Mouse (Mus musculus): Measurements from ENCODE around the gene Tmigd3. TPM values are rescaled to one million over a fixed set of nuclear protein-coding genes. Genes with fewer than 3 reads are reported as not detected.

Tmigd3 gene
- polyA plus RNA-seq, 1 experiment from 2014 or later: 0.24 TPM

DNA sequence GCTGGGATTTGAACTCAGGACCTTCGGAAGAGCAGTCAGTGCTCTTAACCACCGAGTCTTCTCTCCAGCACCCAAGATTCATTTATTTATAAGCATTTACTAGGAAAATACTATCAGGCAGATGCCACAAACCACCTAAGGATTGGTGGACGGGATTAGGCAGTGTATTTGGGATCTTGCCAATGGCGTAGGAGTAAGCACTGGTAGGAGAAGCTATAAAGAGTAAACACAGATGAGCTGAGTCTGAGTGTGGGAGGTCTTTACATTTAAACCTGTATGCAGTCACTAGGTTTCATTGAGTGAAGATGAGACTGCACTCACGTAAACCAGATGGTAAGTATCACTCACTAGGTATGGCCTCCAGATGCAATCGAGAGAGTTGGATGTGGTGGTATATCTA, 63.2 kb downstream of the Tmigd3 start:
- no peaks in the 10 kb centered on the region for H3K27me3 ChIP-seq
- H3K36me3 ChIP-seq (replicated peaks): 0 out of 2 replicates have a peak, but pooled peaks cover 5% of the 10 kb centered on the region
- no peak overlapping the region for H3K4me3 ChIP-seq (replicated peaks)
- no peak for ATAC-seq (ENCODE audit: insufficient read depth)
- H3K27ac ChIP-seq (replicated peaks): no peak overlapping the region
- 69% methylated on average over 6 of the region's 6 CpGs for WGBS (ENCODE audit: insufficient replicate concordance)
- H3K9me3 ChIP-seq (replicated peaks): no peaks in the 10 kb centered on the region
- 0 out of 2 replicates have a peak, but pooled peaks cover 7% of the 10 kb centered on the region for H3K4me1 ChIP-seq (replicated peaks)
- no peak overlapping the region for H3K4me2 ChIP-seq
- no peak overlapping the region for H3K9ac ChIP-seq

GRCm38 (mm10) chr3:105935033-105935432, 64.3 kb downstream of the Tmigd3 start:
- no peak overlapping the region for H3K9ac ChIP-seq
- H3K4me2 ChIP-seq: no peak overlapping the region
- 0 out of 2 replicates have a peak, but pooled peaks cover 4% of the 10 kb centered on the region for H3K4me1 ChIP-seq (replicated peaks)
- 76% methylated on average over 5 of the region's 5 CpGs for WGBS (ENCODE audit: insufficient replicate concordance)
- H3K27me3 ChIP-seq: no peaks in the 10 kb centered on the region
- no peaks in the 10 kb centered on the region for H3K9me3 ChIP-seq (replicated peaks)
- no peak overlapping the region for H3K27ac ChIP-seq (replicated peaks)
- ATAC-seq (ENCODE audit: insufficient read depth): no peak
- H3K4me3 ChIP-seq (replicated peaks): no peak overlapping the region
- 0 out of 2 replicates have a peak, but pooled peaks cover 8% of the 10 kb centered on the region for H3K36me3 ChIP-seq (replicated peaks)

DNA sequence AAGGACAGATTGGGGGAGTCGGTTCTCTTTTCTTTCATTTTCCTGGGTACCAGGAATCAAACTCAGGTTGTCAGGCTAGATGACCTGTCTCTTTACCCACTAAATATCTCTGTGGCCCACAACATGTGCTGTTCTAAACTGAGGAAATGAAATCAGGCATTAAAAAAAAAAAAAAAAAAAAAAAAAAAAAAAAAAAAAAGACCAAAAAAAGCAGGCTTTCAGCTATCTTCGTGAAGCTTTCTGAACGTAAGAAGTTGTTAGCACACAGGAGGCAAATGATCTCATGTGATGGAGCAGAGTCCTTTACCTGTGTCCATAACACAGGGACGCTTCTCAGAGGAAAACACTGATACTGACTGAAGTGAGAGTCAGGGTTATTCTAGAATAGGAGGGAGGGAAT, 65.4 kb downstream of the Tmigd3 start:
- H3K4me2 ChIP-seq: no peak overlapping the region
- no peak overlapping the region for H3K9ac ChIP-seq
- no peaks in the 10 kb centered on the region for H3K4me1 ChIP-seq (replicated peaks)
- no peak overlapping the region for H3K4me3 ChIP-seq (replicated peaks)
- no peak for ATAC-seq (ENCODE audit: insufficient read depth)
- H3K27ac ChIP-seq (replicated peaks): no peak overlapping the region
- H3K36me3 ChIP-seq (replicated peaks): peaks cover 19% of the 10 kb centered on the region
- no peaks in the 10 kb centered on the region for H3K9me3 ChIP-seq (replicated peaks)
- H3K27me3 ChIP-seq: no peaks in the 10 kb centered on the region
- WGBS (ENCODE audit: insufficient replicate concordance): 78% methylated on average over 4 of the region's 4 CpGs

- H3K4me1 ChIP-seq (replicated peaks): peaks cover 12% of the 10 kb centered on the region; the same call in 1 of the 2 replicates
- H3K9ac ChIP-seq: no peak overlapping the region
- H3K27ac ChIP-seq (replicated peaks): no peak overlapping the region
- H3K4me2 ChIP-seq: no peak overlapping the region
- WGBS (ENCODE audit: insufficient replicate concordance): 84% methylated on average over 7 of the region's 7 CpGs
- peaks cover 81% of the 10 kb centered on the region for H3K36me3 ChIP-seq (replicated peaks)
- H3K27me3 ChIP-seq: no peaks in the 10 kb centered on the region
- no peak for ATAC-seq (ENCODE audit: insufficient read depth)
- no peak overlapping the region for H3K4me3 ChIP-seq (replicated peaks)
- no peaks in the 10 kb centered on the region for H3K9me3 ChIP-seq (replicated peaks)
These were observed 80.6 kb downstream of the Tmigd3 start for GRCm38 (mm10) chr3:105951348-105951747.

DNA sequence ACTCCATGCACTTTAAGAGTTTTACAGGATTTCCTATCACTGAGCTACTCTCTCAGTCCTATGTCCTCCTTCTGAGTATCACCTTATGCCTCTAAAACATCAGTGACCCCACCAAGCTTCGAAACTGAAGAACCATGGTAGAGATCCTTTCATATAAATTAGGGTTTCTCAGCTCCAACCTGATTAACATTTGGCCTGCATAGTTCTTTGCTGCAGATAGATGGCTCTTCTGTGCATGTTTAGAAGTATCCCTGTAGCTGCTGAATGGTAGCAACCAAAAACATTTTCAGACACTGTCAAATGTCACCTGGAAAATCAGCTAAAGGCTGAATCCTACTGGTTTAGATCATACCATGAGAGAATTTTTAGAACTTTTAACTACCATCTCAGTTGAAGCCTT, 86.5 kb downstream of the Tmigd3 start:
- WGBS (ENCODE audit: insufficient replicate concordance): 78% methylated on average over 1 of the region's 1 CpGs
- peak overlapping the region; percentile 91 for H3K4me2 ChIP-seq
- no peaks in the 10 kb centered on the region for H3K9me3 ChIP-seq (replicated peaks)
- H3K4me3 ChIP-seq (replicated peaks): 0 out of 2 replicates have a peak overlapping the region, but pooled peaks have one; percentile 76
- H3K9ac ChIP-seq: no peak overlapping the region
- H3K36me3 ChIP-seq (replicated peaks): peaks cover 54% of the 10 kb centered on the region
- H3K27ac ChIP-seq (replicated peaks): no peak overlapping the region
- no peak for ATAC-seq (ENCODE audit: insufficient read depth)
- H3K4me1 ChIP-seq (replicated peaks): peaks cover 31% of the 10 kb centered on the region
- H3K27me3 ChIP-seq: no peaks in the 10 kb centered on the region

DNA sequence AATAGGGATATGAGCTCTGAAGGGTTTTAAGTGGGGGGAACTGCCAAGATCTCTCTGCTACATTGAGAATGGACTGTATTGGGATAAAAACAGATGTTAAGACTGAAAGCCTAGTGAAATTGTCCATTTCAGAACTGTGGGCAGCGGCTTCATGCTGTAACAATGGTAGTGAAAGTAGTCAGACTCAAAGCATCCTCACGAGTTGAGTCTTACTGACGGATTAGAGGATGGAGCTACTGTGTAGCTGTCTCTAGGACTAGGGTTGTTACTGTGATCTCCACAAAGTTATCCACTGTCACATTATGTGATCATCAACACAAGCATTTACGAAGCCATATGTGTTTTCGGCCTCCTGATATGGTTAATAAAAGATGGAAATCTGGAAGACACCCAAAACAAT, 87.5 kb downstream of the Tmigd3 start:
- no peak for ATAC-seq (ENCODE audit: insufficient read depth)
- Histone ChIP-seq H3K4me1 (replicated peaks) (peaks cover 31% of the 10 kb centered on the region), H3K9me3 (replicated peaks) (no peaks in the 10 kb centered on the region), H3K9ac (peak overlapping the region; percentile 84), H3K36me3 (replicated peaks) (peaks cover 54% of the 10 kb centered on the region), H3K4me2 (peak overlapping the region; percentile 91), H3K27me3 (no peaks in the 10 kb centered on the region), H3K27ac (replicated peaks) (peak overlapping the region; percentile 91), H3K4me3 (replicated peaks) (peak overlapping the region; percentile 76)
- 40% methylated on average over 5 of the region's 5 CpGs for WGBS (ENCODE audit: insufficient replicate concordance)

GRCm38 (mm10) chr3:105958974-105959580, 88.4 kb downstream of the Tmigd3 start, which contains the start of gene Wdr77:
Wdr77 (plus strand) TSS chr3:105959369.
- H3K4me3 ChIP-seq (replicated peaks): peak within 1 kb of the TSS; percentile 76
- H3K4me1 ChIP-seq (replicated peaks): peaks cover 31% of the 10 kb centered on the region
- peak; percentile 93 for ATAC-seq (ENCODE audit: insufficient read depth)
- no peaks in the 10 kb centered on the region for H3K9me3 ChIP-seq (replicated peaks)
- peak within 1 kb of the TSS; percentile 84 for H3K9ac ChIP-seq
- H3K36me3 ChIP-seq (replicated peaks): peaks cover 56% of the 10 kb centered on the region
- WGBS (ENCODE audit: insufficient replicate concordance): under 1% methylated on average over 52 of the region's 52 CpGs
- H3K4me2 ChIP-seq: peak within 1 kb of the TSS; percentile 91
- H3K27ac ChIP-seq (replicated peaks): peak within 1 kb of the TSS; percentile 91
- H3K27me3 ChIP-seq: no peaks in the 10 kb centered on the region

DNA sequence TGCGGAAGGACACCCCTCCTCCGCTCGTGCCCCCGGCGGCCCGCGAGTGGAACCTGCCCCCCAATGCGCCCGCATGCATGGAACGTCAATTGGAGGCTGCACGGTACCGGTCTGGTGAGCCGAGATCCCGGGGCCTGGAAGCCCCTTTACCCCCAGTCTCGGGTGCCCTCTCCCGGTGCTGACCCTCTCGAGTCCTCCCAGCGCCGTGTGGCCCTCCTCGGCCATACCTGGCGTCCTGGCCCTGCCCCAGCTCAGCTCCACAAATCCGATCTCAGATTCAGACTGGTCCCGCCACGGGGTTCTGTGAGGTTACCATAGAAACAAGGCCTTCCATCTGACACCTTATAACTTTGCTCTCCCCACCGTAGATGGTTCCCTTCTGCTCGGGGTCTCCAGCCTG, 88.9 kb downstream of the Tmigd3 start:
- peak overlapping the region; percentile 91 for H3K27ac ChIP-seq (replicated peaks)
- H3K4me1 ChIP-seq (replicated peaks): peaks cover 31% of the 10 kb centered on the region
- H3K36me3 ChIP-seq (replicated peaks): peaks cover 57% of the 10 kb centered on the region
- H3K9me3 ChIP-seq (replicated peaks): no peaks in the 10 kb centered on the region
- peak overlapping the region; percentile 74 for H3K9ac ChIP-seq
- WGBS (ENCODE audit: insufficient replicate concordance): under 1% methylated on average over 26 of the region's 26 CpGs
- ATAC-seq (ENCODE audit: insufficient read depth): peak; percentile 23
- peak overlapping the region; percentile 76 for H3K4me3 ChIP-seq (replicated peaks)
- H3K4me2 ChIP-seq: peak overlapping the region; percentile 91
- H3K27me3 ChIP-seq: no peaks in the 10 kb centered on the region

DNA sequence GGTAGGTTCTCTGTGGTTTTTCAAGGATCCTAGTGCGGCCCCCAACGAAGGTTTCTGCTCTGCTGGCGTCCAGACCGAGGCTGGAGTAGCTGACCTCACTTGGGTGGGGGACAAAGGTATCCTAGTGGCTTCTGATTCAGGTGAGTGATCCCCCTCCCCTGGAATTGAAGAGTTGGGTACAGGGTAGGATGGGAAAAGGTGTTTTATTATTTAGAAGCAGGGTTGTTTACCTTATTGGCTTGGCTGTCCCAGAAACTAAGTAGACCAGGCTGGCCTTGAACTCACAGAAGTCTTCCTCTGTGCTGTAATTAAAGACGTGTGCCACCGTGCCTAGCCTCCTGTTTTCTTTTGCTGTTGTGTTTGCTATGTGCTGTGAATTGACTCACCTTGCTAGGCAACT, 89.3 kb downstream of the Tmigd3 start, which contains the start of gene Atp5f1:
TSS of gene Atp5f1 (minus strand) at position 101 of the 400 bp plus-strand sequence.
- 8% methylated on average over 6 of the region's 6 CpGs for WGBS (ENCODE audit: insufficient replicate concordance)
- Histone ChIP-seq H3K4me3 (replicated peaks) (peak within 1 kb of the TSS; percentile 76), H3K9me3 (replicated peaks) (no peaks in the 10 kb centered on the region), H3K27me3 (no peaks in the 10 kb centered on the region), H3K36me3 (replicated peaks) (peaks cover 57% of the 10 kb centered on the region), H3K4me2 (peak within 1 kb of the TSS; percentile 91), H3K27ac (replicated peaks) (peak within 1 kb of the TSS; percentile 91), H3K9ac (peak within 1 kb of the TSS; percentile 84), H3K4me1 (replicated peaks) (peaks cover 31% of the 10 kb centered on the region)
- ATAC-seq (ENCODE audit: insufficient read depth): no peak

DNA sequence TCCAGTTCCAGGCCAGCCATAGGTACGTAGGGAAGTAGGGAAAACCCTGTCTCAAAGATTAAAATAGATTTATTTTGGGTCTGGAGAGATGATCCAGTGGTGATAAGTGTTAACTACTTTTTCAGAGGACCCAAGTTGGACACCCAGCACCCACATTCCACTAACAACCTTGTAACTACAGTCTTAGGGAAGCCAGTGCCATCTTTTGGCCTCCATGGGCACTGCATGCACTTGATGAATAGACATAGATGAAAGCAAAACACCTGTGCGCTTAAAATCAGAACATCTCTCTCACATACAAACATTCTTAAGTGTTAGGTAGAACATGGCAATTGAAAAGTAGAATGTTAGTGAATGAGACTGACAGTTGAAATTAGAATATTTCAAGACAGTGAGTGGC, 90.0 kb downstream of the Tmigd3 start:
- H3K9ac ChIP-seq: no peak overlapping the region
- H3K4me2 ChIP-seq: peak overlapping the region; percentile 91
- H3K27ac ChIP-seq (replicated peaks): no peak overlapping the region
- peaks cover 61% of the 10 kb centered on the region for H3K36me3 ChIP-seq (replicated peaks)
- H3K4me3 ChIP-seq (replicated peaks): peak overlapping the region; percentile 76
- ATAC-seq (ENCODE audit: insufficient read depth): no peak
- no peaks in the 10 kb centered on the region for H3K27me3 ChIP-seq
- no peaks in the 10 kb centered on the region for H3K9me3 ChIP-seq (replicated peaks)
- 82% methylated on average over 2 of the region's 2 CpGs for WGBS (ENCODE audit: insufficient replicate concordance)
- peaks cover 31% of the 10 kb centered on the region for H3K4me1 ChIP-seq (replicated peaks)

DNA sequence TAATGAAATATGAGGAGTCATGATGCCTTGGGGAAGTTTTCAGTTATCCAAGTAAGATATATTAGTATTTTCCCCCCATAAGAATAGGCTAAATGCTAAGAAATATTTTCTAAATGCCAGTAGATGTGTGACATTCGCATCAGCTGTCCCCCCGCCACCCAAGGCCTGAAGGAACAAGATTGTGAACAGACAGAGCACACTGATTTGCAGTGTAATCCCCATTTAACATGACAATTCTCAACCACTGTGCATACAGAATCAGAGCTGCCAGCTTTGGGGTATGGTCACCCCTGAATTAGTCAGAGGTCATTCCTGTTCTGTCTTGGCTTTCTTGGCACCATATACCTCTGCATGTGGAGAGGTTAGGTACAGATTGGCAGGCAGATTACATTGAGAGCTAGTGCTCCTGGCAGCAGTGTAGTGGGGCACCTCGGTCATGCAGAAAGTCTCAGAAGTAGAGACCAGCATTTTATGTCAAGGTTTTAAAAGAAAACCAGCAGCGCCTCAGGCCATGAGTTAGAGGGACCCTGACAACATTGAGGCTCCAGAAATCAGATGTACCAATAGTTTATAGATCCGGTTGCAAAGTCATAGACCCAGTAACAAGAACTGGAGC, 101.2 kb downstream of the Tmigd3 start:
- H3K36me3 ChIP-seq (replicated peaks): peaks cover 31% of the 10 kb centered on the region
- no peak for ATAC-seq (ENCODE audit: insufficient read depth)
- H3K9me3 ChIP-seq (replicated peaks): no peaks in the 10 kb centered on the region
- H3K4me2 ChIP-seq: no peak overlapping the region
- no peaks in the 10 kb centered on the region for H3K27me3 ChIP-seq
- no peaks in the 10 kb centered on the region for H3K4me1 ChIP-seq (replicated peaks)
- 61% methylated on average over 5 of the region's 5 CpGs for WGBS (ENCODE audit: insufficient replicate concordance)
- H3K9ac ChIP-seq: no peak overlapping the region
- H3K27ac ChIP-seq (replicated peaks): no peak overlapping the region
- no peak overlapping the region for H3K4me3 ChIP-seq (replicated peaks)
